Mouse (Mus musculus): ENCODE data around the gene Mydgf. TPM values are rescaled to one million over a fixed set of nuclear protein-coding genes. Genes with fewer than 3 reads are reported as not detected.

Mydgf gene
- polyA plus RNA-seq, 1 experiment from 2014 or later: 62.9 TPM

- H3K27ac ChIP-seq (ENCODE audit: low read depth, low read length): no peak overlapping the region
- H3K4me1 ChIP-seq (replicated peaks; ENCODE audit: control insufficient read depth, insufficient read depth, low read length): no peaks in the 10 kb centered on the region
- peaks cover 24% of the 10 kb centered on the region for H3K36me3 ChIP-seq (ENCODE audit: control insufficient read depth, insufficient read depth, low read length)
- H3K9ac ChIP-seq (ENCODE audit: low read depth, low read length): no peak overlapping the region
- H3K9me3 ChIP-seq (ENCODE audit: control insufficient read depth, low read length): no peaks in the 10 kb centered on the region
- DNase-seq (ENCODE audit: low spot score) (no peak), ATAC-seq (ENCODE audit: low FRiP score) (no peak)
- H3K27me3 ChIP-seq (ENCODE audit: control insufficient read depth, insufficient read depth, low read length): no peaks in the 10 kb centered on the region
- H3K4me2 ChIP-seq (replicated peaks; ENCODE audit: low read depth, low read length): no peak overlapping the region
- H3K4me3 ChIP-seq (ENCODE audit: low read depth, low read length): no peak overlapping the region
- WGBS: 95% methylated on average over 8 of the region's 8 CpGs
Measured at GRCm38 (mm10) chr17:56202476-56202875, 18.8 kb upstream of the Mydgf start.

GRCm38 (mm10) chr17:56201642-56202041 lies 17.9 kb upstream of the Mydgf start:
- no peak for DNase-seq (ENCODE audit: low spot score)
- Histone ChIP-seq H3K9ac (ENCODE audit: low read depth, low read length) (no peak overlapping the region), H3K4me1 (replicated peaks; ENCODE audit: control insufficient read depth, insufficient read depth, low read length) (no peaks in the 10 kb centered on the region), H3K36me3 (ENCODE audit: control insufficient read depth, insufficient read depth, low read length) (peaks cover 30% of the 10 kb centered on the region), H3K27me3 (ENCODE audit: control insufficient read depth, insufficient read depth, low read length) (no peaks in the 10 kb centered on the region), H3K27ac (ENCODE audit: low read depth, low read length) (no peak overlapping the region), H3K9me3 (ENCODE audit: control insufficient read depth, low read length) (no peaks in the 10 kb centered on the region), H3K4me3 (ENCODE audit: low read depth, low read length) (no peak overlapping the region), H3K4me2 (replicated peaks; ENCODE audit: low read depth, low read length) (no peak overlapping the region)
- no peak for ATAC-seq (ENCODE audit: low FRiP score)
- WGBS: 65% methylated on average over 3 of the region's 3 CpGs

- Histone ChIP-seq H3K27me3 (ENCODE audit: control insufficient read depth, insufficient read depth, low read length) (no peaks in the 10 kb centered on the region), H3K4me3 (ENCODE audit: low read depth, low read length) (no peak overlapping the region), H3K36me3 (ENCODE audit: control insufficient read depth, insufficient read depth, low read length) (peaks cover 30% of the 10 kb centered on the region), H3K4me2 (replicated peaks; ENCODE audit: low read depth, low read length) (no peak overlapping the region), H3K27ac (ENCODE audit: low read depth, low read length) (no peak overlapping the region), H3K4me1 (replicated peaks; ENCODE audit: control insufficient read depth, insufficient read depth, low read length) (no peaks in the 10 kb centered on the region), H3K9ac (ENCODE audit: low read depth, low read length) (no peak overlapping the region), H3K9me3 (ENCODE audit: control insufficient read depth, low read length) (no peaks in the 10 kb centered on the region)
- ATAC-seq (ENCODE audit: low FRiP score): no peak
- peak; percentile 19 for DNase-seq (ENCODE audit: low spot score)
- WGBS: 86% methylated on average over 9 of the region's 9 CpGs
Measured at GRCm38 (mm10) chr17:56200586-56200985, 16.9 kb upstream of the Mydgf start.

- H3K36me3 ChIP-seq (ENCODE audit: control insufficient read depth, insufficient read depth, low read length): peaks cover 17% of the 10 kb centered on the region
- DNase-seq (ENCODE audit: low spot score) (peak; percentile 34), ATAC-seq (ENCODE audit: low FRiP score) (no peak)
- H3K27ac ChIP-seq (ENCODE audit: low read depth, low read length): no peak overlapping the region
- H3K4me3 ChIP-seq (ENCODE audit: low read depth, low read length): no peak overlapping the region
- H3K4me2 ChIP-seq (replicated peaks; ENCODE audit: low read depth, low read length): no peak overlapping the region
- no peaks in the 10 kb centered on the region for H3K27me3 ChIP-seq (ENCODE audit: control insufficient read depth, insufficient read depth, low read length)
- H3K4me1 ChIP-seq (replicated peaks; ENCODE audit: control insufficient read depth, insufficient read depth, low read length): no peaks in the 10 kb centered on the region
- no peak overlapping the region for H3K9ac ChIP-seq (ENCODE audit: low read depth, low read length)
- H3K9me3 ChIP-seq (ENCODE audit: control insufficient read depth, low read length): no peaks in the 10 kb centered on the region
- 74% methylated on average over 2 of the region's 2 CpGs for WGBS
Measured at GRCm38 (mm10) chr17:56196860-56197259, 13.1 kb upstream of the Mydgf start.

GRCm38 (mm10) chr17:56194765-56195164 lies 11.0 kb upstream of the Mydgf start:
- Histone ChIP-seq H3K36me3 (ENCODE audit: control insufficient read depth, insufficient read depth, low read length) (peaks cover 17% of the 10 kb centered on the region), H3K27ac (ENCODE audit: low read depth, low read length) (no peak overlapping the region), H3K4me2 (replicated peaks; ENCODE audit: low read depth, low read length) (no peak overlapping the region), H3K27me3 (ENCODE audit: control insufficient read depth, insufficient read depth, low read length) (no peaks in the 10 kb centered on the region), H3K4me1 (replicated peaks; ENCODE audit: control insufficient read depth, insufficient read depth, low read length) (no peaks in the 10 kb centered on the region), H3K4me3 (ENCODE audit: low read depth, low read length) (no peak overlapping the region), H3K9me3 (ENCODE audit: control insufficient read depth, low read length) (no peaks in the 10 kb centered on the region), H3K9ac (ENCODE audit: low read depth, low read length) (no peak overlapping the region)
- ATAC-seq (ENCODE audit: low FRiP score): no peak
- DNase-seq (ENCODE audit: low spot score): no peak
- WGBS: 93% methylated on average over 13 of the region's 13 CpGs

GRCm38 (mm10) chr17:56194357-56194756 lies 10.6 kb upstream of the Mydgf start:
- 93% methylated on average over 12 of the region's 12 CpGs for WGBS

GRCm38 (mm10) chr17:56191266-56191665 lies 7.5 kb upstream of the Mydgf start:
- no peak overlapping the region for H3K9ac ChIP-seq (ENCODE audit: low read depth, low read length)
- no peak overlapping the region for H3K4me2 ChIP-seq (replicated peaks; ENCODE audit: low read depth, low read length)
- no peaks in the 10 kb centered on the region for H3K4me1 ChIP-seq (replicated peaks; ENCODE audit: control insufficient read depth, insufficient read depth, low read length)
- no peak overlapping the region for H3K27ac ChIP-seq (ENCODE audit: low read depth, low read length)
- peaks cover 10% of the 10 kb centered on the region for H3K36me3 ChIP-seq (ENCODE audit: control insufficient read depth, insufficient read depth, low read length)
- DNase-seq (ENCODE audit: low spot score): no peak
- 91% methylated on average over 6 of the region's 6 CpGs for WGBS
- H3K27me3 ChIP-seq (ENCODE audit: control insufficient read depth, insufficient read depth, low read length): no peaks in the 10 kb centered on the region
- no peak for ATAC-seq (ENCODE audit: low FRiP score)
- no peaks in the 10 kb centered on the region for H3K9me3 ChIP-seq (ENCODE audit: control insufficient read depth, low read length)
- H3K4me3 ChIP-seq (ENCODE audit: low read depth, low read length): no peak overlapping the region

More at GRCm38 (mm10) chr17:56194357-56194756, 10.6 kb upstream of the Mydgf start:
- Histone ChIP-seq H3K9ac (ENCODE audit: low read depth, low read length) (no peak overlapping the region), H3K4me3 (ENCODE audit: low read depth, low read length) (no peak overlapping the region), H3K27ac (ENCODE audit: low read depth, low read length) (no peak overlapping the region), H3K4me1 (replicated peaks; ENCODE audit: control insufficient read depth, insufficient read depth, low read length) (no peaks in the 10 kb centered on the region), H3K36me3 (ENCODE audit: control insufficient read depth, insufficient read depth, low read length) (peaks cover 19% of the 10 kb centered on the region), H3K9me3 (ENCODE audit: control insufficient read depth, low read length) (no peaks in the 10 kb centered on the region), H3K27me3 (ENCODE audit: control insufficient read depth, insufficient read depth, low read length) (no peaks in the 10 kb centered on the region), H3K4me2 (replicated peaks; ENCODE audit: low read depth, low read length) (no peak overlapping the region)
- DNase-seq (ENCODE audit: low spot score) (no peak), ATAC-seq (ENCODE audit: low FRiP score) (no peak)

- Histone ChIP-seq H3K4me1 (replicated peaks; ENCODE audit: control insufficient read depth, insufficient read depth, low read length) (peaks cover 6% of the 10 kb centered on the region), H3K36me3 (ENCODE audit: control insufficient read depth, insufficient read depth, low read length) (peaks cover 12% of the 10 kb centered on the region; the same call in 1 of the 2 replicates), H3K9me3 (ENCODE audit: control insufficient read depth, low read length) (no peaks in the 10 kb centered on the region), H3K9ac (ENCODE audit: low read depth, low read length) (peak overlapping the region; percentile 24; the same call in 1 of the 2 replicates), H3K4me3 (ENCODE audit: low read depth, low read length) (no peak overlapping the region), H3K27me3 (ENCODE audit: control insufficient read depth, insufficient read depth, low read length) (no peaks in the 10 kb centered on the region), H3K4me2 (replicated peaks; ENCODE audit: low read depth, low read length) (no peak overlapping the region), H3K27ac (ENCODE audit: low read depth, low read length) (peak overlapping the region; percentile 91)
- DNase-seq (ENCODE audit: low spot score) (peak; percentile 41), ATAC-seq (ENCODE audit: low FRiP score) (peak; percentile 63)
- 37% methylated on average over 11 of the region's 11 CpGs for WGBS
Measured at GRCm38 (mm10) chr17:56185281-56186141, 1.8 kb upstream of the Mydgf start.

Measured in hindbrain, embryonic 11.5 days (tissue).